Mouse (Mus musculus) G1E (cell line): ENCODE results near the gene Sptlc3. TPM values are rescaled to one million over a fixed set of nuclear protein-coding genes. Genes with fewer than 3 reads are reported as not detected.

Source experiments
- ATAC-seq: 2 replicates; pipeline ENCODE4 v1.8.0; 2016; ENCODE audit warnings: mild to moderate bottlenecking; ENCODE audit not compliant: insufficient number of reproducible peaks, poor library complexity, low FRiP score, severe bottlenecking; ENCODE audit errors: extremely low read depth
- DNase-seq: peaks from one replicate; pipeline ENCODE4 v3.0.0; 2012; ENCODE audit warnings: low spot score
- H3K27me3 ChIP-seq: 2 replicates; pipeline ENCODE4 v1.6.1; 2012; ENCODE audit warnings: mild to moderate bottlenecking, low read length, inconsistent platforms; ENCODE audit not compliant: insufficient read depth
- H3K36me3 ChIP-seq: replicated peaks from 2 replicates; pipeline ENCODE3; 2012; ENCODE audit warnings: mild to moderate bottlenecking, inconsistent platforms
- H3K4me1 ChIP-seq: 2 replicates; pipeline ENCODE4 v1.6.1; 2012; ENCODE audit warnings: low read depth, low read length, inconsistent platforms, mixed read lengths; ENCODE audit not compliant: insufficient read depth
- H3K4me3 ChIP-seq: 2 replicates; pipeline ENCODE4 v1.5.1; 2012; ENCODE audit warnings: low read depth, mild to moderate bottlenecking, inconsistent platforms, low read length, moderate library complexity, mixed read lengths
- H3K9me3 ChIP-seq: replicated peaks from 2 replicates; pipeline ENCODE4 v1.6.1; 2012; ENCODE audit warnings: inconsistent platforms
- CTCF ChIP-seq: IDR thresholded peaks from 2 replicates; pipeline ENCODE4 v1.5.1; 2012; ENCODE audit warnings: low read depth, low read length, inconsistent platforms, mixed read lengths
- GATA1 ChIP-seq: IDR thresholded peaks from 2 replicates; pipeline ENCODE4 v1.6.1; 2012; ENCODE audit warnings: borderline replicate concordance, low read length, inconsistent platforms, mixed read lengths
- GATA2 ChIP-seq: IDR thresholded peaks from 2 replicates; pipeline ENCODE4 v1.6.1; 2012; ENCODE audit warnings: low read depth, low read length, inconsistent platforms, borderline replicate concordance
- POLR2AphosphoS5 ChIP-seq: IDR thresholded peaks from 2 replicates; pipeline ENCODE4 v1.6.1; 2012; ENCODE audit warnings: low read depth, low read length, inconsistent platforms; ENCODE audit not compliant: insufficient replicate concordance
- TAL1 ChIP-seq: conservative IDR thresholded peaks from 2 replicates; pipeline ENCODE4 v1.6.1; 2012; ENCODE audit warnings: low read depth, low read length, inconsistent platforms, mixed read lengths
- polyA plus RNA-seq: library from polyadenylated mRNA; stranded (reverse); fragments of >175 nt; gene quantifications from 2 replicates; pipeline ENCODE4 v1.2.3, GENCODE M21; 2012
- total RNA-seq, 2 experiments: library from RNA; stranded (forward) in 1 of 2; stranded (reverse) in 1 of 2; fragments of 200-1000 nt in 1 of 2; fragments of >200 nt in 1 of 2; fragmentation: Nextera tagmentation in 1 of 2; gene quantifications; 2 replicates each; pipeline ENCODE4 v1.2.3; 2014 to 2017

Sptlc3 gene
- total and polyA plus RNA-seq, 3 experiments, result 0.05 TPM; not detected in 2

- no peak overlapping the region for H3K4me3 ChIP-seq
- no peaks in the 10 kb centered on the region for H3K9me3 ChIP-seq
- H3K36me3 ChIP-seq, result no peaks in the 10 kb centered on the region
- H3K27me3 ChIP-seq, result no peaks in the 10 kb centered on the region
- H3K4me1 ChIP-seq, result no peaks in the 10 kb centered on the region
- ATAC-seq (no peak), DNase-seq (no peak)
- TF ChIP-seq TAL1 (no peak), GATA1 (no peak), POLR2AphosphoS5 (no peak), CTCF (no peak), GATA2 (no peak)
Measured at GRCm38 (mm10) chr2:139601543-139602194, 108.0 kb downstream of the Sptlc3 start.

- no peak for TF ChIP-seq CTCF
- no peak for TF ChIP-seq TAL1
- no peak for TF ChIP-seq GATA2
- TF ChIP-seq POLR2AphosphoS5, result no peak
- TF ChIP-seq GATA1, result no peak
- Histone ChIP-seq H3K4me1 (no peaks in the 10 kb centered on the region), H3K4me3 (no peak overlapping the region), H3K9me3 (no peaks in the 10 kb centered on the region), H3K27me3 (no peaks in the 10 kb centered on the region), H3K36me3 (no peaks in the 10 kb centered on the region)
- ATAC-seq, result no peak
- no peak for DNase-seq
Measured at GRCm38 (mm10) chr2:139608167-139608566, 114.5 kb downstream of the Sptlc3 start.

DNA sequence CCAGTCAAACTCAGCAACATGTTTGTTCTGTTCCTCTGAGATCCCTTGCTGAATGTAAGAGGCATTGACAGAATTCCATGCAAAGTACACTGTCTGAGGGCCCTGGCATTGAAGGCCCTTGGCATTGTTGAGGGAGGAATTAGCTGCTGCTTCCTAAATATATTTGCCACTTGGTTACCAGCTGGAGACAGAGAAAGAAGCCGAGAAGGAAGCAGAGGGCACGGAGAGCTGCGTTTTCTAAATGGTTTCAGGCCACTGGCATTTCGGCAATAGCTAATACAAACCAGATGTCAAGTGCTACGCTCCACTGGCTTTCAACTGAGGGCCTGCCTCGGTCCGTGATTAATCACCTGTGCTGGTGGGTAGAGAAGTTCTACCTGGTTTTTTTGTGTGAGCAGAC lies 115.1 kb downstream of the Sptlc3 start:
- Histone ChIP-seq H3K4me3 (no peak overlapping the region), H3K27me3 (no peaks in the 10 kb centered on the region), H3K36me3 (no peaks in the 10 kb centered on the region), H3K4me1 (no peaks in the 10 kb centered on the region), H3K9me3 (no peaks in the 10 kb centered on the region)
- ATAC-seq (no peak), DNase-seq (no peak)
- TF ChIP-seq GATA1 (no peak), POLR2AphosphoS5 (no peak), TAL1 (no peak), GATA2 (no peak), CTCF (no peak)

- no peaks in the 10 kb centered on the region for H3K27me3 ChIP-seq
- DNase-seq, result no peak
- no peak for ATAC-seq
- no peaks in the 10 kb centered on the region for H3K4me1 ChIP-seq
- H3K9me3 ChIP-seq, result no peaks in the 10 kb centered on the region
- H3K36me3 ChIP-seq, result no peaks in the 10 kb centered on the region
- no peak overlapping the region for H3K4me3 ChIP-seq
- no peak for TF ChIP-seq GATA2
- no peak for TF ChIP-seq GATA1
- no peak for TF ChIP-seq POLR2AphosphoS5
- no peak for TF ChIP-seq TAL1
- TF ChIP-seq CTCF, result no peak
Measured at GRCm38 (mm10) chr2:139609231-139609630, 115.5 kb downstream of the Sptlc3 start.

DNA sequence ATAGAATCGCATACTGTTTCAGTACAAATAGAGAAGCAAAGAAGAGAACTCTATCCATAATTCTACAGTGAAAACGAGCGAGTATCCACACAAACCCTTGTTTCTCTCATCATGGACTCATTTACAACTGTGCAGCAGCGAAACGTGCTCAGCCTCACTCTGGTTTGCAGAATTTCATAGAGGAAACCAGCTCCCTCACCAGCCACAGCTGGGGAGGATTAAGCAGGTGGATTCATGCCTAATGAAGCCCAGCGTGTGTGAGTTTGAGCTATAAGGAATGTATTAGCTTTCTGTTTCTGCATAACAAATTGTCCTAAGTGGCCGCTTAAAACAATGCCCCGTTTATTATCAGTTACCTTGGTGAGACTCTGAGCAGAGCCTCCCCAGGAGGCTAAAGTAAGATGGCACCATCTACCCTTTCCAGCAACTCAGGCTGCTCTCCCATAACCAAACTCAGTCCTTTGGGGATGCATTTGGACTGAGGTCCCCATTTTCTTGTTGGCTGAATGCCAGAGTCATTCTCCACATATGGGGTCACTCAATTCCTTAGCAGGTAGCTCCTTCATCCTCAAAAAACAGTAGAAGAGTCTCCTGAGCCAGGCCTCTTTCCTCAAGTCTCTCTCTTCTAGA lies 116.1 kb downstream of the Sptlc3 start:
- no peaks in the 10 kb centered on the region for H3K36me3 ChIP-seq
- H3K4me1 ChIP-seq, result no peaks in the 10 kb centered on the region
- TF ChIP-seq TAL1, result no peak
- no peaks in the 10 kb centered on the region for H3K9me3 ChIP-seq
- ATAC-seq, result no peak
- DNase-seq, result no peak
- H3K4me3 ChIP-seq, result no peak overlapping the region
- no peaks in the 10 kb centered on the region for H3K27me3 ChIP-seq

DNA sequence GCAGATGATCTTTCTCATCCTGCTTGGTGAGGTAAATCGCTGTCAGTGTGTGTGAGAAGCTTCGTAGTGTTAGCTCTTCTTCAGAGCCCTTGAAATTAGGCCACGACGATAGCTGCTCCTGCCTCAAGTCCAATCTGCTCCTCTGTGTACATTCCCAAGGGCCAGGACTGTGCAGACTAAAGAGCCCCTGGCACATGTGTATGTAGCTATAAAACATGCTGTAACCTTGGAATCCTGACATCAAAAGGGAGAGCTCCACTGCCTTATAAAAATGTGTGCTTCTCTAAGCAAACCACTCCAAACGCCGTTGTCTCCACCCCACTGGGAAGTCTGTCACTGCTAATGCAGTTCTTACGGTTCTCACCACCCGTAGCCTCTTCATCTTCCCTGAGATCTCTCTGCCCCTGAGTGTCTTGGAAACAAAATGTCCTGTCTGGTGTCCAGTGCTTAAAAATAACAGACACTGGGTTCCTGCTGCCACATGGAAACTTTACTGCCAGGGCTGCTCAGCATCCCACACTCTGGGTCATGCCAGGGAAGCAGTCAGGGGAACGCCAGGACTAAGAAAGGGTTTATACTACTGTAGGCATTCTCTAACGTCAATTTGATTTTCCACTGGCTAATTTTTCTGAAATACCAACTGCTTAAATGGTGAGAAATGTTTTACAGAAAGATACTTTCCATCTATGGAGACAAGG lies 118.8 kb downstream of the Sptlc3 start:
- TF ChIP-seq GATA1 (no peak), POLR2AphosphoS5 (no peak), GATA2 (no peak), CTCF (no peak), TAL1 (no peak)
- Histone ChIP-seq H3K27me3 (no peaks in the 10 kb centered on the region), H3K9me3 (no peaks in the 10 kb centered on the region), H3K36me3 (no peaks in the 10 kb centered on the region), H3K4me1 (no peaks in the 10 kb centered on the region), H3K4me3 (no peak overlapping the region)
- DNase-seq (no peak), ATAC-seq (no peak)
